Mouse (Mus musculus): ENCODE measurements around the gene Nupl1.

DNA sequence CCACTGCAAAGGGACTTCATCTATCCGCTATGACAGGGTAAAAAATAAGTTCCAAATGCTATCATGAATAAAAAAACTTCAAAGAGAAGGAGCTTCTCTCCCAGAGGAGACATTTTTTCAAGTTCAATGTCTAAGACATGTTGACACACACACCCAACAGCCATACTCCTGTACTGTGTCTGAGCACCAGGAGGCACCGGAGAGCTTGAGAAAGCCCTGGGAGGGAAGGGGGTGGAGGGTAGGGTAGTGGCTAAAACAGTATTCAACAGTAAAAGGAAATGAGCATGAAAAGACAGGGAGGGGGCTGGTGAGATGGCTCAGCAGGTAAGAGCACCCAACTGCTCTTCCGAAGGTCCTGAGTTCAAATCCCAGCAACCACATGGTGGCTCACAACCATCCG, 112.9 kb downstream of the Nupl1 start:
- TF ChIP-seq CTCF (IDR thresholded peaks at IDR 0.05; ENCODE audit: low read depth, low read length): no peak
- no peak for TF ChIP-seq POLR2A (IDR thresholded peaks at IDR 0.05; ENCODE audit: borderline replicate concordance, low read depth, low read length)
